Mouse (Mus musculus): ENCODE measurements around the gene Pten. TPM values are rescaled to one million over a fixed set of nuclear protein-coding genes. Genes with fewer than 3 reads are reported as not detected.
"Not testable (repeated sequence)": the region's sequence is repeated elsewhere in the genome, so short reads cannot be mapped to it uniquely, and the experiment has no call there.

Pten gene
- polyA plus RNA-seq, 1 experiment from 2014 or later, result 6.8 TPM

DNA sequence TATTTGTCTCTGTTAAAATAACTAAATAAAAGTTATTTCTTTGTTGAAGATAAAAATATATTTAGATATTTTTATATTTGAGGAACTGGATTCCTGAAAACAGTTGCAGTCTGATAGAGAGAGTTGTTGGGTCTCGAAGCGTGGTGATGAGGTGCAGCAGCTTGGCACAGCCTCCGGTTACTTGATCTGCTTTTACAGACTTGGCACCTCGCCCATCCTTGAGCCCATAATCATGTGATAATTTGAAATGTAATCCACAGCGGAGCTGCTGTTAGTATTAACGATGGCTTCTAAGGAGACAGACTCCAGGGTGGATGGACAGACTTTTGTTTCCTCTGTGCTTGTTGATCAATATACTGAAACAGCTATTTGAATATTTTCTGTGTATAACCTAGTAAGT lies 35.3 kb downstream of the Pten start:
- no peak overlapping the region for H3K27ac ChIP-seq (replicated peaks)
- H3K4me3 ChIP-seq, result no peak overlapping the region
- no peaks in the 10 kb centered on the region for H3K27me3 ChIP-seq (ENCODE audit: low read depth, poor library complexity, severe bottlenecking)
- no peaks in the 10 kb centered on the region for H3K9me3 ChIP-seq (replicated peaks)
- DNase-seq (ENCODE audit: low spot score), result no peak
- no peaks in the 10 kb centered on the region for H3K36me3 ChIP-seq
- WGBS, result 75% methylated on average over 6 of the region's 6 CpGs
- peaks cover 79% of the 10 kb centered on the region for H3K4me1 ChIP-seq

DNA sequence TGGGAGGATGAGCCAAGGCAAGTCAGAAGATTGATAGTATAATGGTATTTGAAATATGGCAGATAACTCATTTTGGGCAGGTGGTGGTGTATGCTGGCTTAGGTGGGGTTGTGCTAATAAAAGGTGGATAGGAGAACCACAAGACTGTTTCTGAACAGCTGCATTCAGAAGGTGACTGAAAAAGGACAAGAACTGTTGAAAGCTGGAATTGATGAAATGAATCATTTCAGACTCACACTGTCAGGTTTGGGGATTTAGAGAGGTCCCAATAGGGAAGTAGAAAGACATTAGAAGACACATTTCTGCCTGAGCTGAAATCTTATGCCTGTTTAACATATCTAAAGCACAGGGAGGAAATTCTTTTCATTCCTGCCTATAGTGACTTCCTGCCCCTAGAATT lies 36.6 kb downstream of the Pten start:
- Histone ChIP-seq H3K27ac (replicated peaks) (no peak overlapping the region), H3K9me3 (replicated peaks) (no peaks in the 10 kb centered on the region), H3K27me3 (ENCODE audit: low read depth, poor library complexity, severe bottlenecking) (no peaks in the 10 kb centered on the region), H3K4me1 (peaks cover 67% of the 10 kb centered on the region), H3K36me3 (peaks cover 8% of the 10 kb centered on the region), H3K4me3 (no peak overlapping the region)
- no peak for DNase-seq (ENCODE audit: low spot score)

DNA sequence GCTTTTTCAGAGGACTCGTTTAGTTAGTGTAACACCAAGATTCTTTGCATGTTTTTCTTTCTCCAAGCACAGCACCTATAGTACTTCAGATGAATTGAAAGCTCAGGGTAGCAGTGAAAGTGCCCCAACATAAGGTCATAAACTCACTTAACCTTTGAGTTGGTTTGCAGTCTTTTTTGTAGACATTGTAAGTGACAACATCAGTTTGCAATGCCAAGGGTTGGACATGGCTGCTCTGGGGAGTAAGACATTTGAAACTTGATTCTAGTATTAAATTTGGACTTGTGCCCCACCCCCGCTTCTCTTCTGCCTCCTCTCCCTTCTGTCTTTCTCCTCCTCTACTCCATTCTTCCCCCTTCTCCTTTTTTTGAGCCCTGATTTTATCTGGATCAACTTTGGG lies 43.3 kb downstream of the Pten start:
- no peak for DNase-seq (ENCODE audit: low spot score)
- Histone ChIP-seq H3K27me3 (ENCODE audit: low read depth, poor library complexity, severe bottlenecking) (no peaks in the 10 kb centered on the region), H3K27ac (replicated peaks) (no peak overlapping the region), H3K4me1 (peaks cover 6% of the 10 kb centered on the region), H3K4me3 (no peak overlapping the region), H3K9me3 (replicated peaks) (no peaks in the 10 kb centered on the region), H3K36me3 (peaks cover 44% of the 10 kb centered on the region)
- WGBS, result 90% methylated on average over 2 of the region's 2 CpGs

DNA sequence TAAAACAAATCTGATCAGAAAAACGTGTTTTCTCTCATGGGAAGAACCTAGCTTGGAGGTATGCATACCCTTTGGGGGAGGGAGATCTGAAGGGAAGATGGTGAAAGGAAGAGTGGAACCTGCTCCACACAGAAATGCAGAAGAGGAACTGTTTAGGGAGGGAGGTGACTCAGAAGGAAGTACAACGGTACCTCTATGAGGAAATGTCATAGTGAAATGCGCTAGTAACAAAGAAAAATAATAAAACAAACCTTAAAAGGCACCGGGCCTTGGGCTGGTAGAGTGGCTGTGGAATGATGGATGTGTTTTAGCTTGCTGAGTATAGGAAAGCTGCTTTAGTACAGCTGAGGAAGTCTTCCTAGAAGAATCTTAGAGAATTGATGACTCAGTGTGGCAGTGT lies 47.4 kb downstream of the Pten start:
- no peaks in the 10 kb centered on the region for H3K9me3 ChIP-seq (replicated peaks)
- WGBS, result 93% methylated on average over 4 of the region's 4 CpGs

DNA sequence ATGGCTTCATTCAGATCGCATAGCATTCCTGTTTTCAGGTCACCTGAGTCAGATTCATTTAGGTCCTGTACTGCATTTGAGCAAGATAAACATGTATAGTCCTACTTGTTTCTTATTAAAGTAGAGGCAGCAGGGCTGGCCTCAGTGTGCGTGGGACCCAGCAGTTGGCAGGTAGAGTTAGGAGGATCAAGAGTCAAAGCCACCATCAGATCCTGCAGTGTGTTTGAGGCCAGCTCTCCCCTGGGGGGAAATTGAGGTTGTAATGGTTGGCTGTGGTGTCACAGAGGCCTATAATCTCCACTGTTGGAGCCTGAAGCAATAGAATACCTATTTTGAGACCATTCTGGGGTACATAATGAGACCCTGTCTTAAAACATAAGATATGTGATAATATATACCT lies 50.3 kb downstream of the Pten start:
- DNase-seq (ENCODE audit: low spot score), result no peak
- no peak overlapping the region for H3K4me3 ChIP-seq
- no peaks in the 10 kb centered on the region for H3K27me3 ChIP-seq (ENCODE audit: low read depth, poor library complexity, severe bottlenecking)
- WGBS, result 89% methylated on average over 2 of the region's 2 CpGs
- no peak overlapping the region for H3K27ac ChIP-seq (replicated peaks)
- H3K4me1 ChIP-seq, result no peaks in the 10 kb centered on the region
- peaks cover 40% of the 10 kb centered on the region for H3K36me3 ChIP-seq
- no peaks in the 10 kb centered on the region for H3K9me3 ChIP-seq (replicated peaks)

More for the DNA sequence above, 47.4 kb downstream of the Pten start:
- Histone ChIP-seq H3K27me3 (ENCODE audit: low read depth, poor library complexity, severe bottlenecking) (no peaks in the 10 kb centered on the region), H3K36me3 (peaks cover 42% of the 10 kb centered on the region), H3K4me3 (no peak overlapping the region), H3K27ac (replicated peaks) (no peak overlapping the region), H3K4me1 (no peaks in the 10 kb centered on the region)
- DNase-seq (ENCODE audit: low spot score), result no peak

DNA sequence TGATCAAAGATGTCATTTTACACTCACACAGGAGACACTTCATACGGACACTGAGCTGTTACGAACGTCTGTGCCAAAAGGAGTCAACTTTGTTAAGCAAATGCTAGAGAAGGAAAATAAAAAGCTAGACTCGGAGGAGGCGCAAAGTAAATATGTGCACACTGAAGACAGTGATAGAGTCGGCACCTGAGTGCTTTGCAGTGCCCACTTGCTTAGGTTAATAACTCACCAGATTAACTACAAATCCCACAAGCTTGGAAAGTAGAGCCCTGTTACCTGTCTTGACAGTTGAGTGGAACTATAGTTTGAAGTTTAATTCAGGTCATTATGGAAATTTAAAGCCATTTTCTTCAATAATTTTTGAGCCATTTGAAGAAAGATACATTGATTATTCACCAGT lies 51.4 kb downstream of the Pten start:
- H3K4me1 ChIP-seq, result no peaks in the 10 kb centered on the region
- no peak for DNase-seq (ENCODE audit: low spot score)
- no peak overlapping the region for H3K4me3 ChIP-seq
- no peaks in the 10 kb centered on the region for H3K9me3 ChIP-seq (replicated peaks)
- peaks cover 40% of the 10 kb centered on the region for H3K36me3 ChIP-seq
- no peak overlapping the region for H3K27ac ChIP-seq (replicated peaks)
- 86% methylated on average over 6 of the region's 6 CpGs for WGBS
- H3K27me3 ChIP-seq (ENCODE audit: low read depth, poor library complexity, severe bottlenecking), result no peaks in the 10 kb centered on the region

DNA sequence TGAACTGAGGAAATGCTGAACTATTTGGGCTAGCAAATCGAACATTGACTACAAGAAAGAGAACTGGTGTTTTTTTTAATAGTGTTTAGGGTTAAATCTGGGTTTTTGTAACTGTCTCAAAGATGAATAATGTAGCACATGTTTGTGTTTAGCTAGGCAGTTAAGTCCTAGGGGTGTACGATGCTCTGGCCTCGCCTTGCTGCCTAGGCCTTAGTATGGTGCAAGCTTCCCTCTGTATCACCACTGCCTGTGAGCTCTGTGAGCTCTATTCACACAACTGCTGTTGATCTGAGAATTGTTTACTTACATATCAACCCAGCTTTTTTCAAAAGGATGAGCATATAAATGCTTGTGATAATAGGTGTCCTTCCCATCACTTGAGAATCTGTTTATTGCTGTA lies 51.8 kb downstream of the Pten start:
- H3K36me3 ChIP-seq, result peaks cover 40% of the 10 kb centered on the region
- H3K9me3 ChIP-seq (replicated peaks), result no peaks in the 10 kb centered on the region
- no peaks in the 10 kb centered on the region for H3K27me3 ChIP-seq (ENCODE audit: low read depth, poor library complexity, severe bottlenecking)
- no peak overlapping the region for H3K27ac ChIP-seq (replicated peaks)
- H3K4me3 ChIP-seq, result no peak overlapping the region
- H3K4me1 ChIP-seq, result no peaks in the 10 kb centered on the region
- DNase-seq (ENCODE audit: low spot score), result no peak
- 92% methylated on average over 3 of the region's 3 CpGs for WGBS

DNA sequence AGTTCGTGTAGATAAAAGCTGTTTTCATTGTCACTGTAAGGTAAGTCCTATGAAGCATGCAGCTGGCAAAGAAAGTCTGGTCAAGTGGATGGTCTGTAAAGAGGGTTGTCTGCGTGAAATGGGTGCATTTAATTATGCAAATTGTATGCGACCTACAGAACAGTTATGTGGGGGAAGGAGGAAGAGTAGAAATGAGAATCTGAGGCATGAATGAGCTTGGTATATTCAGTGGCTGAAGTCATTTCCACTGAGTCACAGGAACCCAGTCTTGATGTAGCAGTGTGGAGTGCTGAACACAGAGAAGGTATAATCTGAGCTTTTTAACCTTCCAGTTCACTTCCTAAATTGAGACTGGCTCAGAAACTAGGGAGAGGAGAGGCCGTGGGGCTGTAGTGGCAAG lies 61.5 kb downstream of the Pten start:
- H3K36me3 ChIP-seq, result peaks cover 66% of the 10 kb centered on the region
- H3K9me3 ChIP-seq (replicated peaks), result no peaks in the 10 kb centered on the region
- no peak overlapping the region for H3K27ac ChIP-seq (replicated peaks)
- H3K4me3 ChIP-seq, result no peak overlapping the region
- WGBS, result 68% methylated on average over 4 of the region's 4 CpGs
- no peak for DNase-seq (ENCODE audit: low spot score)
- peaks cover 10% of the 10 kb centered on the region for H3K4me1 ChIP-seq
- H3K27me3 ChIP-seq (ENCODE audit: low read depth, poor library complexity, severe bottlenecking), result no peaks in the 10 kb centered on the region

DNA sequence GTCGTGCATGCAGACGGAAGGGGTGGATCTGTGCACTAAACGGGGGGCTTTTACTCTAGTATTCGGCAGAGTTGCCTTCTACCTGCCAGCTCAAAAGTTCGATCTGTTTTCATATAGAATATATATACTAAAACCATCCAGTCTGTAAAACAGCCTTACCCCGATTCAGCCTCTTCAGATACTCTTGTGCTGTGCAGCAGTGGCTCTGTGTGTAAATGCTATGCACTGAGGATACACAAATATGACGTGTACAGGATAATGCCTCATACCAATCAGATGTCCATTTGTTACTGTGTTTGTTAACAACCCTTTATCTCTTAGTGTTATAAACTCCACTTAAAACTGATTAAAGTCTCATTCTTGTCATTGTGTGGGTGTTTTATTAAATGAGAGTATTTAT lies 65.7 kb downstream of the Pten start:
- not testable (repeated sequence) for H3K4me3 ChIP-seq; H3K27me3 ChIP-seq (ENCODE audit: low read depth, poor library complexity, severe bottlenecking); H3K4me1 ChIP-seq; H3K9me3 ChIP-seq (replicated peaks); DNase-seq (ENCODE audit: low spot score); H3K27ac ChIP-seq (replicated peaks)
- WGBS, result no CpG with 5 or more reads among the region's 7 CpGs
- H3K36me3 ChIP-seq, result peaks cover 31% of the 10 kb centered on the region

DNA sequence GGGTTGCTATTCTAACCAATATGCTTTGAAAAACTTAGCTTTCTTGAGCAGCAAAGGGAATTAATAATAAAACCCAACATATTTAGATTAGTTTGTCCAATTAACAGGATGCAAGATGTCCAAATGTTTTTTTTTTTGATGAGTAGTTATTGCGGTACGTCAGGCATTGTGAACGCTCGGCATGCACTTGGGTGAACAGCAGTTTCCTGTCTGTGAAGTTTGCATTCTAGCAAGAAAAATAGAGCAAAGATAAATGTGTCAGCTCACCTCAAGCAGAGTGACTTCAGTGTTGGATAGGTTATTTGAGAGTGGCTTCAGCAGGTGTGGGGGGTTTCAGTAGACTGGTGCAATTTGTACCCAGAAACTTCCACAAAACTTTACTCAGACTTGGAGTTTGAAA lies 69.3 kb downstream of the Pten start:
- WGBS, result 96% methylated on average over 4 of the region's 4 CpGs
- no peaks in the 10 kb centered on the region for H3K27me3 ChIP-seq (ENCODE audit: low read depth, poor library complexity, severe bottlenecking)
- no peaks in the 10 kb centered on the region for H3K9me3 ChIP-seq (replicated peaks)
- DNase-seq (ENCODE audit: low spot score), result no peak
- H3K4me1 ChIP-seq, result no peaks in the 10 kb centered on the region
- H3K27ac ChIP-seq (replicated peaks), result no peak overlapping the region
- H3K4me3 ChIP-seq, result no peak overlapping the region
- no peaks in the 10 kb centered on the region for H3K36me3 ChIP-seq

DNA sequence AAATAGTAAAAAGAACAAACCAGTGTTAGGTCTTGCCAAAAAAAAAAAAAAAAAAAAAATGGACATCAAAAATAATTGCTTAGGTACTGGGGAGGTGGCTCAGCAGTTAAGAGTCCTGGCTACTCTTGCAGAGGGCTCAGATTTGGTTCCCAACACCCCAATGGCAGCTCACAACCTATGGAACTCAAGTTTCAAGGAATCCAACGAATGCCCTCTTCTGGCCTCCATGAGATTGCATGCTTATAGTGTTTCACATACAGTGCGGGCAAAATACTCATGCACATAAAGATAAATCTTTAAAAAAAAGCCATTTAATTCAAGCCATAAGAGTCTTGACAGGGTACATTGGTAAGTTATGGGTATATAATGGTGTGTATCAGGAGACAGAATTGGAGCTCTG lies 72.6 kb downstream of the Pten start:
- Histone ChIP-seq H3K4me1 (no peaks in the 10 kb centered on the region), H3K36me3 (no peaks in the 10 kb centered on the region), H3K27ac (replicated peaks) (no peak overlapping the region), H3K9me3 (replicated peaks) (no peaks in the 10 kb centered on the region), H3K27me3 (ENCODE audit: low read depth, poor library complexity, severe bottlenecking) (no peaks in the 10 kb centered on the region), H3K4me3 (no peak overlapping the region)
- 83% methylated on average over 2 of the region's 2 CpGs for WGBS
- no peak for DNase-seq (ENCODE audit: low spot score)

DNA sequence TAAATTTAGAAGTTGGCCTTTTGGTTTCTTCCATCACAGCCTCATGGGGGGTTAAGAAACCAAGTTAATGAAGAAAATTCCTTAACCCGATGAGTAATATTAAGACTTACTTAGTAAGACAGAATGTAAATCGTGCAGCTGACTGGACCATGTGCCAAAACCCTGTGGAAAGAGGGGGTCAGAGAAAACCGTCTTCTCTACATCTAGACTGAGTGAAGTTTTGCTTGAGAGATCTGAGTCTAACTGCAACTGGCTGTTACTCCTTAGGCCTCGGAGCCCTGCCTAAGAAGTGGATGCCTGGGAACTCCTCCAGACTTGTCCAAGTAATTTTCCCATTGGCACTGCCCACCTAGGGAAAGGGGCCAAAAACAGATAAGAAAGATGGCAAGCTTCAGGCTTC lies 74.0 kb downstream of the Pten start:
- H3K9me3 ChIP-seq (replicated peaks), result no peaks in the 10 kb centered on the region
- 93% methylated on average over 4 of the region's 4 CpGs for WGBS
- H3K27ac ChIP-seq (replicated peaks), result no peak overlapping the region
- no peaks in the 10 kb centered on the region for H3K4me1 ChIP-seq
- DNase-seq (ENCODE audit: low spot score), result no peak
- H3K4me3 ChIP-seq, result no peak overlapping the region
- H3K36me3 ChIP-seq, result no peaks in the 10 kb centered on the region
- H3K27me3 ChIP-seq (ENCODE audit: low read depth, poor library complexity, severe bottlenecking), result no peaks in the 10 kb centered on the region

DNA sequence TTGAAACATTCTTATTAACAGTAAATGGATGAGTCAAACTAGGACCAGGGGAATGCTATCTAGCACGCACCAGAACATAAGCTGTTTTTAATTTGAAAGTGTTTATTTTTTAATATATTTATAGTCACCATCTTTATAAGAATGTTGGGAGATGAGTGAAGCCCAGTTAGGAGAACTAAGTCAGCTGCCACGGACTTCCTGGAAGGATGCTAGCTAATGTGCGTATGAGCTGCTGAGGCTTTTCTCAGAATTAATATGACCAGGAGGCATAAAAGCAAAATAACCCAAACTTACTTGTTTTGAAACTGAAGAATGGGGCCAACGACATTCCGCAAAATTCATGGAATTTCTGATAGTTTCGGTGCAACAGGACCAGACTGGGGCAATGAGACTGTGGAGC lies 83.2 kb downstream of the Pten start:
- Histone ChIP-seq H3K27me3 (ENCODE audit: low read depth, poor library complexity, severe bottlenecking) (no peaks in the 10 kb centered on the region), H3K4me3 (no peak overlapping the region), H3K27ac (replicated peaks) (no peak overlapping the region), H3K9me3 (replicated peaks) (peaks cover 7% of the 10 kb centered on the region), H3K36me3 (no peaks in the 10 kb centered on the region), H3K4me1 (no peaks in the 10 kb centered on the region)
- 92% methylated on average over 6 of the region's 6 CpGs for WGBS
- no peak for DNase-seq (ENCODE audit: low spot score)

DNA sequence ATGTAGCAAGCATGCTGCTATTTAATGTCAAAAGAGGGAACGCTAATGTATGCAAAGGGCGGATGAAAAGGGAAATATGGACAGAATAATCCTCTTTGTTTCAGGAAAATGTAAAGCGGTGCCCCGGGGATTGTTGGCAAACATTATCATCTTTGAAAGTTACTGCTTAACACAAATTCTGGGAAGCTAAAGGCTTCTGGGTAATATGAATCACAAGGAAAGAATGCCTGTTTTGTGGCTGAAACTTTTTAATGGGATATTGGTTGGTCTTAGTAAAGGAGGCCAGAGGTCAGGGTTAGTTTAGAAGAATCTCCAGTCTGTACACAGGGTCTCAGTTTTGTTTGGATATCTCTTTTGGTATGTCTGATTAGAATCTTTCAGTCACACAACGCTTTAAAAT lies 87.2 kb downstream of the Pten start:
- H3K27ac ChIP-seq (replicated peaks), result no peak overlapping the region
- 84% methylated on average over 5 of the region's 5 CpGs for WGBS
- no peaks in the 10 kb centered on the region for H3K9me3 ChIP-seq (replicated peaks)
- no peaks in the 10 kb centered on the region for H3K36me3 ChIP-seq
- no peaks in the 10 kb centered on the region for H3K27me3 ChIP-seq (ENCODE audit: low read depth, poor library complexity, severe bottlenecking)
- no peak for DNase-seq (ENCODE audit: low spot score)
- H3K4me1 ChIP-seq, result peaks cover 11% of the 10 kb centered on the region
- no peak overlapping the region for H3K4me3 ChIP-seq

Data from midbrain, embryonic 10.5 days (tissue).